Mouse (Mus musculus): ENCODE measurements around the gene Fndc8.

DNA sequence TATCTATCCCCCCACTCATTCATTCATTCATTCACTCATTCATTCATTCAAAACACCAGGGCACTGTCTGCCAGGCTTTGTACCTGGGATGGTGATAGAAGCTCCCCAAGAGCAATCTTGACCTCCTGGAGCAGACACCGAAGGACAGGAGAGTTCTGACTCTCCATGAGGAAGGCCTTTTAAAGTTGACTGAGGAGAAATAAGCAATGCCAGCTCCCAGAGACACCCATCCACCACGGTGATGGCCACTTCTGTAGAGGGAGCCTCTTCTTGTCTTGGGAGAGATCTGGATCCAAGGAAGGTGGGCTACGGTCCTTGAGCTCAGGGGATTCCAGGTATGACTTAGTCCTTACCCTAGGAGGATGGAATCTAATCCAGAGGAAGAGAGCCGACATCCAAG lies 18.3 kb downstream of the Fndc8 start, which contains the start of gene Unc45b:
- TF ChIP-seq POLR2A (IDR thresholded peaks at IDR 0.05; ENCODE audit: control insufficient read depth, extremely low read depth, insufficient read depth, low read length, poor library complexity) (no peak), CTCF (IDR thresholded peaks at IDR 0.05; ENCODE audit: borderline replicate concordance, control insufficient read depth, extremely low read depth, insufficient read depth, low read length, poor library complexity) (no peak)

All from thymus, adult 2 months (tissue).